Mouse (Mus musculus) embryonic facial prominence, embryonic 15.5 days (tissue): ENCODE measurements around the gene Tac1. TPM values are rescaled to one million over a fixed set of nuclear protein-coding genes. Genes with fewer than 3 reads are reported as not detected.
"Not testable (repeated sequence)": the region's sequence is repeated elsewhere in the genome, so short reads cannot be mapped to it uniquely, and the experiment has no call there.

Experiments
- ATAC-seq: fragments of 200-750 bp; cut with Nextera tagmentation; 2 replicates; pipeline ENCODE4 v1.8.0; 2017; ENCODE audit warnings: low read depth, moderate TSS enrichment; ENCODE audit not compliant: insufficient number of reproducible peaks, low FRiP score, low TSS enrichment
- H3K27ac ChIP-seq: fragments of 300-500 bp; sonication (generic); replicated peaks from 2 replicates; pipeline ENCODE4 v1.5.1; 2015; ENCODE audit warnings: mild to moderate bottlenecking, inconsistent platforms
- H3K27me3 ChIP-seq: fragments of 300-500 bp; sonication (generic); 2 replicates; pipeline ENCODE4 v1.6.1; 2015; ENCODE audit warnings: inconsistent platforms
- H3K36me3 ChIP-seq: fragments of 300-500 bp; sonication (generic); 2 replicates; pipeline ENCODE4 v1.6.1; 2015; ENCODE audit warnings: mild to moderate bottlenecking, inconsistent platforms
- H3K4me1 ChIP-seq: fragments of 300-500 bp; sonication (generic); 2 replicates; pipeline ENCODE4 v1.6.1; 2015; ENCODE audit warnings: inconsistent platforms
- H3K4me2 ChIP-seq: fragments of 300-500 bp; sonication (generic); replicated peaks from 2 replicates; pipeline ENCODE4 v1.6.1; 2015; ENCODE audit warnings: mild to moderate bottlenecking, inconsistent platforms
- H3K4me3 ChIP-seq: fragments of 300-500 bp; sonication (generic); replicated peaks from 2 replicates; pipeline ENCODE4 v1.5.1; 2015; ENCODE audit warnings: mild to moderate bottlenecking, inconsistent platforms
- H3K9ac ChIP-seq: fragments of 300-500 bp; sonication (generic); 2 replicates; pipeline ENCODE4 v1.6.1; 2015; ENCODE audit warnings: inconsistent platforms
- H3K9me3 ChIP-seq: fragments of 300-500 bp; sonication (generic); replicated peaks from 2 replicates; pipeline ENCODE4 v1.6.1; 2016; ENCODE audit warnings: inconsistent platforms
- WGBS: fragments of 180-500 bp; shearing (Covaris S2); methylation state at CpG from one replicate; pipeline ENCODE4 v1.1.7; 2015; 5-methylcytosine and 5-hydroxymethylcytosine counted together
- polyA plus RNA-seq: library from polyadenylated mRNA; unstranded; fragments of >200 nt; fragmentation: Nextera tagmentation; extraction: Ambion mirVana; gene quantifications from 2 replicates; pipeline ENCODE4 v1.2.1, GENCODE M21; 2015

Gene Tac1
- 8.4 and 11.9 TPM in 2 replicates for polyA plus RNA-seq

- H3K27me3 ChIP-seq: peaks cover 36% of the 10 kb centered on the region
- no peak within 1 kb of the TSS for H3K27ac ChIP-seq
- no peaks in the 10 kb centered on the region for H3K36me3 ChIP-seq
- H3K9me3 ChIP-seq: no peaks in the 10 kb centered on the region
- no peak within 1 kb of the TSS for H3K9ac ChIP-seq
- H3K4me3 ChIP-seq: peak within 1 kb of the TSS; percentile 41
- H3K4me2 ChIP-seq: peak within 1 kb of the TSS; percentile 57
- H3K4me1 ChIP-seq: peaks cover 20% of the 10 kb centered on the region
- 1% methylated on average over 37 of the region's 37 CpGs for WGBS
- ATAC-seq: peak; percentile 19; the same call in 1 of the 2 replicates
Observed at GRCm38 (mm10) chr6:7554829-7555391, at the start of gene Tac1. TSS of gene Tac1 (plus strand) at chr6:7554879.

- H3K4me3 ChIP-seq, H3K27me3 ChIP-seq, H3K4me2 ChIP-seq, H3K4me1 ChIP-seq, H3K27ac ChIP-seq, H3K36me3 ChIP-seq, H3K9me3 ChIP-seq, ATAC-seq, H3K9ac ChIP-seq: not testable (repeated sequence)
- WGBS: 79% methylated on average over 2 of the region's 2 CpGs
Observed at GRCm38 (mm10) chr6:7543511-7543910, 11.2 kb upstream of the Tac1 start.

GRCm38 (mm10) chr6:7555688-7556476 is 1.2 kb downstream of the Tac1 start:
- peaks cover 20% of the 10 kb centered on the region for H3K4me1 ChIP-seq
- H3K27ac ChIP-seq: no peak overlapping the region
- peak overlapping the region; percentile 41 for H3K4me3 ChIP-seq
- H3K4me2 ChIP-seq: peak overlapping the region; percentile 57
- ATAC-seq: no peak
- H3K9ac ChIP-seq: no peak overlapping the region
- WGBS: 1% methylated on average over 25 of the region's 25 CpGs
- H3K9me3 ChIP-seq: no peaks in the 10 kb centered on the region
- H3K27me3 ChIP-seq: peaks cover 36% of the 10 kb centered on the region
- H3K36me3 ChIP-seq: no peaks in the 10 kb centered on the region

- no peak overlapping the region for H3K4me3 ChIP-seq
- no peaks in the 10 kb centered on the region for H3K36me3 ChIP-seq
- H3K4me2 ChIP-seq: no peak overlapping the region
- no peak overlapping the region for H3K27ac ChIP-seq
- H3K9me3 ChIP-seq: no peaks in the 10 kb centered on the region
- peaks cover 20% of the 10 kb centered on the region for H3K4me1 ChIP-seq
- ATAC-seq: no peak
- H3K9ac ChIP-seq: no peak overlapping the region
- H3K27me3 ChIP-seq: peaks cover 36% of the 10 kb centered on the region
Observed at GRCm38 (mm10) chr6:7558164-7558563, 3.5 kb downstream of the Tac1 start.

GRCm38 (mm10) chr6:7562524-7562923 is 7.8 kb downstream of the Tac1 start:
- H3K36me3 ChIP-seq: no peaks in the 10 kb centered on the region
- no peaks in the 10 kb centered on the region for H3K4me1 ChIP-seq
- H3K4me3 ChIP-seq: no peak overlapping the region
- no peaks in the 10 kb centered on the region for H3K27me3 ChIP-seq
- no peak overlapping the region for H3K27ac ChIP-seq
- no peaks in the 10 kb centered on the region for H3K9me3 ChIP-seq
- H3K4me2 ChIP-seq: no peak overlapping the region
- ATAC-seq: no peak
- 37% methylated on average over 6 of the region's 6 CpGs for WGBS
- H3K9ac ChIP-seq: no peak overlapping the region

GRCm38 (mm10) chr6:7564537-7564936 is 9.9 kb downstream of the Tac1 start:
- WGBS: 79% methylated on average over 3 of the region's 3 CpGs
- Histone ChIP-seq H3K27me3 (no peaks in the 10 kb centered on the region), H3K36me3 (no peaks in the 10 kb centered on the region), H3K4me3 (no peak overlapping the region), H3K9ac (no peak overlapping the region), H3K4me1 (no peaks in the 10 kb centered on the region), H3K27ac (no peak overlapping the region), H3K4me2 (no peak overlapping the region), H3K9me3 (no peaks in the 10 kb centered on the region)
- ATAC-seq: no peak

GRCm38 (mm10) chr6:7571144-7571543 is 16.5 kb downstream of the Tac1 start:
- 33% methylated on average over 1 of the region's 1 CpGs for WGBS
- Histone ChIP-seq H3K9ac (no peak overlapping the region), H3K27me3 (no peaks in the 10 kb centered on the region), H3K4me2 (no peak overlapping the region), H3K36me3 (no peaks in the 10 kb centered on the region), H3K27ac (no peak overlapping the region), H3K9me3 (no peaks in the 10 kb centered on the region), H3K4me1 (no peaks in the 10 kb centered on the region), H3K4me3 (no peak overlapping the region)
- ATAC-seq: no peak

GRCm38 (mm10) chr6:7578031-7578430 is 23.4 kb downstream of the Tac1 start:
- H3K4me2 ChIP-seq: no peak overlapping the region
- ATAC-seq: no peak
- no peaks in the 10 kb centered on the region for H3K27me3 ChIP-seq
- H3K9me3 ChIP-seq: no peaks in the 10 kb centered on the region
- H3K27ac ChIP-seq: no peak overlapping the region
- H3K4me1 ChIP-seq: no peaks in the 10 kb centered on the region
- H3K9ac ChIP-seq: no peak overlapping the region
- no peaks in the 10 kb centered on the region for H3K36me3 ChIP-seq
- no peak overlapping the region for H3K4me3 ChIP-seq
- 25% methylated on average over 1 of the region's 1 CpGs for WGBS

GRCm38 (mm10) chr6:7594445-7594844 is 39.8 kb downstream of the Tac1 start:
- H3K9ac ChIP-seq: no peak overlapping the region
- H3K27ac ChIP-seq: no peak overlapping the region
- H3K27me3 ChIP-seq: no peaks in the 10 kb centered on the region
- H3K4me3 ChIP-seq: no peak overlapping the region
- no peak overlapping the region for H3K4me2 ChIP-seq
- no peaks in the 10 kb centered on the region for H3K36me3 ChIP-seq
- no peaks in the 10 kb centered on the region for H3K4me1 ChIP-seq
- H3K9me3 ChIP-seq: no peaks in the 10 kb centered on the region
- ATAC-seq: no peak
- WGBS: 84% methylated on average over 2 of the region's 2 CpGs

GRCm38 (mm10) chr6:7598416-7598815 is 43.7 kb downstream of the Tac1 start:
- H3K9me3 ChIP-seq: no peaks in the 10 kb centered on the region
- no peak overlapping the region for H3K4me3 ChIP-seq
- no peak overlapping the region for H3K27ac ChIP-seq
- no peak for ATAC-seq
- H3K27me3 ChIP-seq: no peaks in the 10 kb centered on the region
- H3K4me1 ChIP-seq: no peaks in the 10 kb centered on the region
- 76% methylated on average over 5 of the region's 5 CpGs for WGBS
- H3K9ac ChIP-seq: no peak overlapping the region
- no peak overlapping the region for H3K4me2 ChIP-seq
- H3K36me3 ChIP-seq: no peaks in the 10 kb centered on the region

GRCm38 (mm10) chr6:7600228-7600627 is 45.5 kb downstream of the Tac1 start:
- Histone ChIP-seq H3K4me2 (no peak overlapping the region), H3K27ac (no peak overlapping the region), H3K4me3 (no peak overlapping the region), H3K27me3 (no peaks in the 10 kb centered on the region), H3K9me3 (no peaks in the 10 kb centered on the region), H3K36me3 (no peaks in the 10 kb centered on the region), H3K9ac (no peak overlapping the region), H3K4me1 (no peaks in the 10 kb centered on the region)
- WGBS: 37% methylated on average over 2 of the region's 2 CpGs
- ATAC-seq: no peak
